8 mouse cellular contexts compared by ENCODE assay signal in genomic region chr5:96941087-96941468, GRCm38 (mm10). TPM values are rescaled to one million over a fixed set of nuclear protein-coding genes. Genes with fewer than 3 reads are reported as not detected.
DNase-seq lines count a peak whose midpoint lies in the region; ATAC-seq and TF ChIP-seq lines count a peak whose summit lies in the region.
"Had no signal": no experiment of that assay in that cellular context is flagged by ENCODE, and none has a peak within 500 bp of the region (broad histone marks: within the 10 kb centered on the region; RNA-seq: fewer than 3 reads in every experiment).

No protein-coding gene starts in this region.

- DNase-seq in left cerebral cortex, postnatal 4 days = peak; percentile 39
- DNase-seq in left cerebral cortex, adult 8-10 months (ENCODE audit: low spot score in 2 of 2) = no peak
- peak; percentile 63 for DNase-seq in hindbrain, postnatal 0 days (ENCODE audit: low spot score)
- DNase-seq in lung, postnatal 10 days = peak; percentile 56
- no peak for DNase-seq in adrenal gland, adult 8-10 months
- DNase-seq: gastrocnemius, postnatal 25 days had no signal

- H3K27me3 ChIP-seq in hindbrain, postnatal 0 days (ENCODE audit: insufficient read depth, low read length) = no peaks in the 10 kb centered on the region
- no peaks in the 10 kb centered on the region for H3K27me3 ChIP-seq in stomach, embryonic 15.5 days (replicated peaks)

- no peaks in the 10 kb centered on the region for H3K9me3 ChIP-seq in hindbrain, postnatal 0 days (ENCODE audit: low read length)
- H3K9me3 ChIP-seq in stomach, embryonic 15.5 days = no peaks in the 10 kb centered on the region

- peak; percentile 85 for ATAC-seq in hindbrain, postnatal 0 days
- peak; percentile 56 for ATAC-seq in stomach, embryonic 15.5 days (ENCODE audit: insufficient read depth, low FRiP score, low read depth)
- no peak for ATAC-seq in CD4-positive, CD25-positive, alpha-beta regulatory T cell, adult 4 months

- H3K4me2 ChIP-seq in hindbrain, postnatal 0 days (ENCODE audit: low read depth, low read length) = no peak overlapping the region
- H3K4me2 ChIP-seq in stomach, embryonic 15.5 days = 0 out of 2 replicates have a peak overlapping the region, but pooled peaks have one; percentile 6

- intact Hi-C loops in left cerebral cortex, postnatal 4 days (cut with DNase I) = no loop called here

- H3K4me1 ChIP-seq in hindbrain, postnatal 0 days (ENCODE audit: insufficient read depth, low read length) = no peaks in the 10 kb centered on the region; the same call in 1 of the 2 replicates
- H3K4me1 ChIP-seq in stomach, embryonic 15.5 days = peaks cover 7% of the 10 kb centered on the region; the same call in 1 of the 2 replicates

- peak overlapping the region; percentile 41; the same call in 1 of the 2 replicates for H3K27ac ChIP-seq in hindbrain, postnatal 0 days
- peak overlapping the region; percentile 41; the same call in 1 of the 2 replicates for H3K27ac ChIP-seq in stomach, embryonic 15.5 days

- H3K36me3 ChIP-seq in hindbrain, postnatal 0 days (ENCODE audit: insufficient read depth, low read length) = no peaks in the 10 kb centered on the region
- H3K36me3 ChIP-seq in stomach, embryonic 15.5 days = no peaks in the 10 kb centered on the region

- TF ChIP-seq CTCF in hindbrain, postnatal 0 days (IDR thresholded peaks at IDR 0.05; ENCODE audit: low read depth) = no peak

- no peak overlapping the region for H3K9ac ChIP-seq in hindbrain, postnatal 0 days (replicated peaks; ENCODE audit: low read length)
- no peak overlapping the region for H3K9ac ChIP-seq in stomach, embryonic 15.5 days

- WGBS in hindbrain, postnatal 0 days = 32% methylated on average over 7 of the region's 7 CpGs
- WGBS in stomach, embryonic 15.5 days = 22% methylated on average over 7 of the region's 7 CpGs

- H3K4me3 ChIP-seq in hindbrain, postnatal 0 days (ENCODE audit: low read length) = no peak overlapping the region
- H3K4me3 ChIP-seq in stomach, embryonic 15.5 days (replicated peaks) = no peak overlapping the region

RNA-seq across cellular contexts. Expression of gene Bmp2k, which starts 56.4 kb away (rescaled TPM):
- total RNA-seq in left cerebral cortex, postnatal 4 days (2021) = 10 to 100 TPM; 14.3 to 16.1 TPM
- 10 to 100 TPM; 14.8 to 18.4 (median 16.2) TPM for total RNA-seq in left cerebral cortex, adult 8-10 months (2022)
- 18.5 and 21.7 TPM in 2 replicates for total RNA-seq in hindbrain, postnatal 0 days (2014; rRNA removed)
- 10.3 and 10.5 TPM in 2 replicates for polyA plus RNA-seq in hindbrain, postnatal 0 days (2015; fragmentation: Nextera tagmentation; extraction: Ambion mirVana)
- polyA plus RNA-seq in stomach, embryonic 15.5 days (2015; fragmentation: Nextera tagmentation; extraction: Ambion mirVana) = 13.8 and 15.0 TPM in 2 replicates
- 10 to 100 TPM; 21.9 to 35.4 (median 29.1) TPM for total RNA-seq in adrenal gland, adult 8-10 months (2022)
- polyA plus RNA-seq in CD4-positive, CD25-positive, alpha-beta regulatory T cell, adult 4 months (2017; shearing (Covaris generic)) = 10 to 100 TPM; 17.8 to 25.5 TPM

Comparison
In these comparisons a context has a peak if more than half of its experiments do, and no peak if none do; other contexts are left out.
1. DNase-seq: peak in left cerebral cortex, postnatal 4 days (single experiment), hindbrain, postnatal 0 days (single experiment) and lung, postnatal 10 days (single experiment); none in left cerebral cortex, adult 8-10 months (0 of 2) and adrenal gland, adult 8-10 months (single experiment).